Mouse (Mus musculus): ENCODE data around the gene Olfr1179. TPM values are rescaled to one million over a fixed set of nuclear protein-coding genes. Genes with fewer than 3 reads are reported as not detected.
"Not testable (repeated sequence)": the region's sequence is repeated elsewhere in the genome, so short reads cannot be mapped to it uniquely, and the experiment has no call there.

The Olfr1179 gene
- not detected in 2 replicates for polyA plus RNA-seq (2012; rRNA removed)

- no peak for DNase-seq (ENCODE audit: low read depth)
Measured at GRCm38 (mm10) chr2:88406353-88406752, at the start of gene Olfr1179. Gene Olfr1179 (minus strand): TSS chr2:88406453.

DNA sequence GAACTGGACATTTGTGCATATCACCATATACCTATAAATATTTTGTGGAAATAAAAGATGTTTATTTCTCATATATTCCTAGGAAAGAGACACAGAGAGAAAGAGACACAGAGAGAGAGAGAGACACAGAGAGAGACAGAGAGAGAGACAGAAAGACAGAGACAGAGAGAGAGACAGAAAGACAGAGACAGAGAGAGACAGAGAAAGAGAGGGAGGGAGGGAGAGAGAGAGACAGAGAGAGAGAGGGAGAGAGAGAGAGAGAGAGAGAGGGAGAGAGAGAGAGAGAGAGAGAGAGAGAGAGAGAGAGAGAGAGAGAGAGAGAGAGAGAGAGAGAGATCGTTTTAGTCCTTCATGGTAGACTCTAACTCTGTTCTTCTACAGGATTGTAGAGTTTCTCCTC, 48.3 kb upstream of the Olfr1179 start, which contains the start of gene Olfr1183:
Gene Olfr1183 (plus strand): TSS at position 301 of the 400 bp plus-strand sequence.
- DNase-seq (ENCODE audit: low read depth): not testable (repeated sequence)

DNA sequence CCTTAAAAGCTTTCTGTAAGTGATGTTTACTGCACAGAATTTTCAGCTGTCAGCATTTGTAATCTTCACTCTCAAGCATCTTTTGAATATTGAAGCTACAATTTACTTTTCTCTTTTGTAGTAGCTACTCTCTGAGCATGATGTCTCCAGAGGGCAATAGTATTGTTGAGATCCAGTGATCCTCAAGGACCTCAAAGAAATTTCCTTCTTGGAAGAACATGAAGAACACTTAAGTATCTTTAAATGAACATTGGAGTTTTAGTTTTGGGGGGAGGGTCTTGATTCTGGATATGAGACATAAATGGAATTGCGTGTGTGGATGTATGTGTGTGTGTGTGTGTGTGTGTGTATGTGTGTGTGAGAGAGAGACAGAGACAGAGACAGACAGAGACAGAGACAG, 42.8 kb upstream of the Olfr1179 start, which contains the start of gene Gm13757:
Gene Gm13757 (minus strand): TSS at position 101 of the 400 bp plus-strand sequence.
- no peak for DNase-seq (ENCODE audit: low read depth)

DNA sequence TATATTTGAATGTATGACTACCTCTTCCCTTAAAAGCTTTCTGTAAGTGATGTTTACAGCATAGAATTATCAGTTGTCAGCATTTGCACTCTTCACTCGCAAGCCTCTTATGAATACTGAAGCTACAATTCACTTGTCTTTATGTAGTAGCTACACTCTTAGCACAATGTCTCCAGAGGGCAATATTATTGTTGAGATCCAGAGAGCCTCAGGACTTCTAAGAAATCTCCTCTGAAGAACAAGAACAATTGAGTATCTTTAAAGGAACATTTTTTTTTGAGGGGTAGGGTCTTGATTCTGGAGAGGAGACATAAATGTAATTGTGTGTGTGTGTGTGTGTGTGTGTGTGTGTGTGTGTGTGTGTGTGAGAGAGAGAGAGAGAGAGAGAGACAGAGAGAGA, 19.8 kb upstream of the Olfr1179 start, which contains the start of gene Olfr1181:
Gene Olfr1181 (minus strand): TSS at position 101 of the 400 bp plus-strand sequence.
- no peak for DNase-seq (ENCODE audit: low read depth)

DNA sequence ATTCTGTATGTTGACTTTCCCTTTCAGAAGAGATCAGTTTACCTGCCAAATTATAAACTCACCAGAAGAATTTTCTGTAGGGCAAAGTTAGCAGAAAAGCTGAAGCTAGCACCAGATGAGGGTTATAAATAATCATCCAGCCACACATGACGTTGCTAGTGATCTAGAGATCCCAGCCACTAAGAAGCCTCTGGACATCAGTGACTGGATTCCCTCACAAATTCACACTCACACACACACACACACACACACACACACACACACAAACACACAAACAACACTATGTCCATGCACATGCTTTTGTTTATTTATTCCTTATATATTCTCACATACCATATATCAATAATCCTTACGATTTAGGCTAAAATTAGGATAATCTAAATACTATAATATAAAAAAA, 12.8 kb upstream of the Olfr1179 start, which contains the start of gene Olfr1180:
Gene Olfr1180 (minus strand): TSS at position 101 of the 400 bp plus-strand sequence.
- DNase-seq (ENCODE audit: low read depth): no peak

DNA sequence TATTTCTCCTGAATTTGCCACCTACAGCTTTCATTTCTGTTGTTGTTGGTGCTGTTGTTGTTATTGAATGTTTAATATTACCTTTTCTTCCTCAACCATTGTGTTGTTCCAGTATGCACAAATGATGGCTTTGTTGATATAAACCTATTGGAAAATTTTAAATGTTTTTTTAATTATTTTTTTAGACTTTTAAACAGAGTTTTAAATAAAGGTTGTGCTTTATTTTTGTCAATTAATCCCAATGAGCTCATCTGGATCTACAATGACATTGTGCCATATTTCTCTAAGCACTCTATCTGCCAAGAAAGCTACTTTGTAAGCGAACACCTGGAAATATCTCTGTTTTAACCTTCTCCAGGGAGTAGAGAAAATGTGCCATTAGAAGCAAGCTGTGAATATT, 19.5 kb downstream of the Olfr1179 start, which contains the start of gene Olfr1178:
Gene Olfr1178 (plus strand): TSS at position 301 of the 400 bp plus-strand sequence.
- no peak for DNase-seq (ENCODE audit: low read depth)

DNA sequence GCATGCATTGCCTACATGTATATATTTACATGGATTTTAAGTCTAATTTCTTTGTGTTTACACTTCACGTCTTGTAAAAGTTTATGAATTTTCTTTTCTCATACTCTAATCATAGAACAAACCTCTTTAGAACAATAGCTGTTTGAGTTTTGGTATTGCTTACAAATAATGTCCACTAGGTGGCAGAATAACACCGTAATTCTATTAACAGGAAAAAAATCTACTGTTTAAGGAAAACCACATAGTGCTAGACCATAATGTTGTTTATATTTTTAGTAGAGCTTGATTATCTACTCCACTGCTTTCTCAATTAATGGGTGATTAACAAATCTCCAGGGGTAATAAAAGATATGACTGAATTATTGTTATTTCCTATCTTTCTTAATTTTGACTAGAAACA, 49.9 kb downstream of the Olfr1179 start:
- DNase-seq (ENCODE audit: low read depth): no peak

Other genes starting within 250 kb of the Olfr1179 start
- not detected in 2 replicates for gene Olfr1168, start 224.6 kb downstream of the Olfr1179 start, polyA plus RNA-seq (2012; rRNA removed)
- not detected in 2 replicates for gene Olfr1170, start 178.1 kb downstream of the Olfr1179 start, polyA plus RNA-seq (2012; rRNA removed)
- gene Olfr1173, start 126.6 kb downstream of the Olfr1179 start, polyA plus RNA-seq (2012; rRNA removed): not detected in 2 replicates
- not detected in 2 replicates for gene Olfr1174-ps, start 91.3 kb downstream of the Olfr1179 start, polyA plus RNA-seq (2012; rRNA removed)
- gene Olfr1175-ps, start 79.2 kb downstream of the Olfr1179 start, polyA plus RNA-seq (2012; rRNA removed): not detected in 2 replicates
- not detected in 2 replicates for gene Olfr1176, start 69.7 kb downstream of the Olfr1179 start, polyA plus RNA-seq (2012; rRNA removed)
- gene Olfr1177-ps, start 60.0 kb downstream of the Olfr1179 start, polyA plus RNA-seq (2012; rRNA removed): not detected in 2 replicates
- not detected in 2 replicates for gene Olfr1178, start 19.4 kb downstream of the Olfr1179 start, polyA plus RNA-seq (2012; rRNA removed)
- not detected in 2 replicates for gene Olfr1180, start 12.7 kb upstream of the Olfr1179 start, polyA plus RNA-seq (2012; rRNA removed)
- not detected in 2 replicates for gene Olfr1181, start 19.7 kb upstream of the Olfr1179 start, polyA plus RNA-seq (2012; rRNA removed)
- not detected in 2 replicates for gene Gm13757, start 42.7 kb upstream of the Olfr1179 start, polyA plus RNA-seq (2012; rRNA removed)
- not detected in 2 replicates for gene Olfr1183, start 48.4 kb upstream of the Olfr1179 start, polyA plus RNA-seq (2012; rRNA removed)
- gene Olfr1184, start 77.1 kb upstream of the Olfr1179 start, polyA plus RNA-seq (2012; rRNA removed): not detected in 2 replicates
- gene Olfr1185-ps1, start 86.9 kb upstream of the Olfr1179 start, polyA plus RNA-seq (2012; rRNA removed): not detected in 2 replicates
- not detected in 2 replicates for gene Olfr1186, start 112.1 kb upstream of the Olfr1179 start, polyA plus RNA-seq (2012; rRNA removed)
- gene Olfr1188, start 150.5 kb upstream of the Olfr1179 start, polyA plus RNA-seq (2012; rRNA removed): not detected in 2 replicates
- gene Olfr1189, start 180.0 kb upstream of the Olfr1179 start, polyA plus RNA-seq (2012; rRNA removed): not detected in 2 replicates
- not detected in 2 replicates for gene Olfr1191-ps1, start 234.1 kb upstream of the Olfr1179 start, polyA plus RNA-seq (2012; rRNA removed)
- not detected in 2 replicates for gene Olfr1192-ps1, start 242.1 kb upstream of the Olfr1179 start, polyA plus RNA-seq (2012; rRNA removed)

Data from gonadal fat pad, adult 2 months (tissue).